In the genomic region with DNA sequence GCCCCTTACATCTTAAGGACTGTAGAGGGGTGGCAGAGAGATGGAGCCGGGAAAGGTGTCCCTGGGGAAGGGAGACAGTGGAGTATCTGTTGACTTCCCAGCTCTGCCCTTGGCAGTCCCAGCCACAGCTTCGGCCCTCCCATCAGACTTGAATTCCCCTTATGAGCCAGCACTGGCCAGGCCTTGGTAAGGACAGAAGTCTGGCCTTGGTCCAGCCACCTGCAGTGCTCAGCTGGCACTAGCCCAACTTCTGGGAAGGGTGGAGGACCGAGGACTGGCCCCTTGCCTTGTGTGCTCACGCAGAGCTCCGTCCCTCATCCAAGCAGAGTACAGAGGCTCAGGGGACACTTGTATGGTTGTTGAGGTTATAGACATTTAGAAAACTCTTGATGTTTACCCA, we compare ENCODE assay signal across 10 mouse cellular contexts. TPM values are rescaled to one million over a fixed set of nuclear protein-coding genes. Genes with fewer than 3 reads are reported as not detected.
A peak's percentile ranks its signal among the peaks of the same experiment; 100 is the strongest.
DNase-seq lines count a peak whose midpoint lies in the region; ATAC-seq and TF ChIP-seq lines count a peak whose summit lies in the region.
"Had no signal": no experiment of that assay in that cellular context is flagged by ENCODE, and none has a peak within 500 bp of the region (broad histone marks: within the 10 kb centered on the region; RNA-seq: fewer than 3 reads in every experiment).

No protein-coding gene starts in this region.

- ATAC-seq in hindbrain, embryonic 13.5 days (ENCODE audit: low FRiP score): peak; percentile 52; the same call in 1 of the 2 replicates
- ATAC-seq in hindbrain, embryonic 11.5 days (ENCODE audit: low FRiP score): no peak
- no peak for ATAC-seq in kidney, postnatal 0 days (replicated peaks; ENCODE audit: low FRiP score, low read depth)
- ATAC-seq in liver, postnatal 0 days: no peak

- no peak for TF ChIP-seq EP300 in liver, postnatal 0 days (IDR thresholded peaks at IDR 0.05; ENCODE audit: low read depth)

- no peaks in the 10 kb centered on the region for H3K9me3 ChIP-seq in hindbrain, embryonic 13.5 days
- H3K9me3 ChIP-seq in hindbrain, embryonic 11.5 days (ENCODE audit: control insufficient read depth, low read length): no peaks in the 10 kb centered on the region
- no peaks in the 10 kb centered on the region for H3K9me3 ChIP-seq in kidney, postnatal 0 days (replicated peaks; ENCODE audit: low read length)
- no peaks in the 10 kb centered on the region for H3K9me3 ChIP-seq in liver, postnatal 0 days (ENCODE audit: low read length)

- H3K27me3 ChIP-seq in hindbrain, embryonic 13.5 days: peaks cover 35% of the 10 kb centered on the region
- peaks cover 26% of the 10 kb centered on the region for H3K27me3 ChIP-seq in hindbrain, embryonic 11.5 days (ENCODE audit: control insufficient read depth, insufficient read depth, low read length)
- H3K27me3 ChIP-seq in kidney, postnatal 0 days (ENCODE audit: insufficient read depth, low read length): peaks cover 20% of the 10 kb centered on the region
- H3K27me3 ChIP-seq in liver, postnatal 0 days (ENCODE audit: insufficient read depth, low read length): peaks cover 19% of the 10 kb centered on the region
- H3K27me3 ChIP-seq: CH12.LX had no signal

- no peak for DNase-seq in hindbrain, embryonic 11.5 days (ENCODE audit: low spot score)
- DNase-seq in adrenal gland, postnatal 14 days: peak; percentile 87
- DNase-seq in gastrocnemius, adult 8-10 months (ENCODE audit: low spot score in 2 of 2): peak; percentile 45 to 47
- no peak for DNase-seq in kidney, postnatal 0 days (ENCODE audit: low spot score)
- peak; percentile 45 for DNase-seq in lung, postnatal 25 days (ENCODE audit: low spot score)
- DNase-seq in spleen, postnatal 14 days (ENCODE audit: low spot score in 2 of 2): no peak
- DNase-seq in liver, postnatal 0 days: no peak

- no peak overlapping the region for H3K27ac ChIP-seq in hindbrain, embryonic 13.5 days
- no peak overlapping the region for H3K27ac ChIP-seq in hindbrain, embryonic 11.5 days (ENCODE audit: low read depth, low read length)
- H3K27ac ChIP-seq in kidney, postnatal 0 days: no peak overlapping the region
- H3K27ac ChIP-seq in liver, postnatal 0 days (ENCODE audit: low read depth): no peak overlapping the region

- no peaks in the 10 kb centered on the region for H3K36me3 ChIP-seq in hindbrain, embryonic 13.5 days
- H3K36me3 ChIP-seq in hindbrain, embryonic 11.5 days (ENCODE audit: control insufficient read depth, insufficient read depth, low read length): no peaks in the 10 kb centered on the region
- no peaks in the 10 kb centered on the region for H3K36me3 ChIP-seq in kidney, postnatal 0 days (ENCODE audit: insufficient read depth, low read length)
- no peaks in the 10 kb centered on the region for H3K36me3 ChIP-seq in liver, postnatal 0 days (replicated peaks; ENCODE audit: insufficient read depth, low read length)

- WGBS in hindbrain, embryonic 13.5 days: 51% methylated on average over 5 of the region's 5 CpGs
- WGBS in hindbrain, embryonic 11.5 days: 89% methylated on average over 5 of the region's 5 CpGs
- 48% methylated on average over 5 of the region's 5 CpGs for WGBS in kidney, postnatal 0 days
- 72% methylated on average over 5 of the region's 5 CpGs for WGBS in liver, postnatal 0 days (ENCODE audit: insufficient replicate concordance)

- peaks cover 12% of the 10 kb centered on the region for H3K4me1 ChIP-seq in hindbrain, embryonic 13.5 days (replicated peaks)
- H3K4me1 ChIP-seq in hindbrain, embryonic 11.5 days (replicated peaks; ENCODE audit: control insufficient read depth, insufficient read depth, low read length): no peaks in the 10 kb centered on the region; the same call in 1 of the 2 replicates
- no peaks in the 10 kb centered on the region for H3K4me1 ChIP-seq in kidney, postnatal 0 days (replicated peaks; ENCODE audit: insufficient read depth, low read length)
- H3K4me1 ChIP-seq in liver, postnatal 0 days (ENCODE audit: insufficient read depth): peaks cover 5% of the 10 kb centered on the region; the same call in 1 of the 2 replicates

- no peak overlapping the region for H3K9ac ChIP-seq in hindbrain, embryonic 13.5 days
- no peak overlapping the region for H3K9ac ChIP-seq in hindbrain, embryonic 11.5 days (ENCODE audit: low read depth, low read length)
- H3K9ac ChIP-seq in kidney, postnatal 0 days (ENCODE audit: low read depth, low read length): 0 out of 2 replicates have a peak overlapping the region, but pooled peaks have one; percentile 8
- no peak overlapping the region for H3K9ac ChIP-seq in liver, postnatal 0 days (replicated peaks)

- no peak for TF ChIP-seq CTCF in kidney, postnatal 0 days (IDR thresholded peaks at IDR 0.05; ENCODE audit: low read depth)
- TF ChIP-seq CTCF in liver, postnatal 0 days (IDR thresholded peaks at IDR 0.05; ENCODE audit: low read depth): no peak

- H3K4me3 ChIP-seq in hindbrain, embryonic 13.5 days: no peak overlapping the region
- H3K4me3 ChIP-seq in hindbrain, embryonic 11.5 days (ENCODE audit: low read depth, low read length): no peak overlapping the region
- no peak overlapping the region for H3K4me3 ChIP-seq in kidney, postnatal 0 days (replicated peaks; ENCODE audit: low read depth, low read length)
- no peak overlapping the region for H3K4me3 ChIP-seq in liver, postnatal 0 days (ENCODE audit: low read depth, low read length)

- no peak overlapping the region for H3K4me2 ChIP-seq in hindbrain, embryonic 13.5 days
- no peak overlapping the region for H3K4me2 ChIP-seq in hindbrain, embryonic 11.5 days (replicated peaks; ENCODE audit: low read depth, low read length)
- H3K4me2 ChIP-seq in kidney, postnatal 0 days (ENCODE audit: low read length): no peak overlapping the region
- H3K4me2 ChIP-seq in liver, postnatal 0 days (ENCODE audit: low read depth, low read length): no peak overlapping the region

RNA-seq across cellular contexts. Expression of gene Nos2, which starts 8.8 kb away (rescaled TPM):
- polyA plus RNA-seq in hindbrain, embryonic 13.5 days (2015; fragmentation: Nextera tagmentation; extraction: Ambion mirVana): 1.3 and 1.5 TPM in 2 replicates
- polyA plus RNA-seq in hindbrain, embryonic 11.5 days (2014; fragmentation: Nextera tagmentation; extraction: Ambion mirVana): 0.42 and 0.80 TPM in 2 replicates
- total RNA-seq in adrenal gland, postnatal 14 days (2021): 2.8 and 4.1 TPM in 2 replicates
- total RNA-seq in gastrocnemius, adult 8-10 months (2022): 1 to 10 TPM in 1 of 4 experiments, under 1 TPM in 3; 0.77 to 1.2 (median 0.87) TPM
- polyA plus RNA-seq in kidney, postnatal 0 days (2015; fragmentation: Nextera tagmentation; extraction: Ambion mirVana): 0.92 and 1.2 TPM in 2 replicates
- polyA plus RNA-seq in liver, postnatal 0 days (2015; fragmentation: Nextera tagmentation; extraction: Ambion mirVana): not detected in 2 replicates
- total RNA-seq: neutrophil, adult 5-6 weeks had no signal

RNA-seq across cellular contexts. Expression of gene Lgals9, which starts 55.4 kb away (rescaled TPM):
- polyA plus RNA-seq in hindbrain, embryonic 13.5 days (2015; fragmentation: Nextera tagmentation; extraction: Ambion mirVana): 10.6 and 12.3 TPM in 2 replicates
- polyA plus RNA-seq in hindbrain, embryonic 11.5 days (2014; fragmentation: Nextera tagmentation; extraction: Ambion mirVana): 6.8 and 7.7 TPM in 2 replicates
- total RNA-seq in adrenal gland, postnatal 14 days (2021): 39.8 and 79.2 TPM in 2 replicates
- total RNA-seq in gastrocnemius, adult 8-10 months (2022): 1 to 10 TPM; 3.2 to 6.8 (median 5.2) TPM
- 87.9 and 94.0 TPM in 2 replicates for polyA plus RNA-seq in kidney, postnatal 0 days (2015; fragmentation: Nextera tagmentation; extraction: Ambion mirVana)
- polyA plus RNA-seq in liver, postnatal 0 days (2015; fragmentation: Nextera tagmentation; extraction: Ambion mirVana): 361 and 373 TPM in 2 replicates

Comparison
In these comparisons a context has a peak if more than half of its experiments do, and no peak if none do; other contexts are left out.
1. DNase-seq: peak in adrenal gland, postnatal 14 days (single experiment), gastrocnemius, adult 8-10 months (2 of 2) and lung, postnatal 25 days (single experiment); none in hindbrain, embryonic 11.5 days (single experiment), kidney, postnatal 0 days (single experiment), spleen, postnatal 14 days (0 of 2) and liver, postnatal 0 days (single experiment).